Mouse (Mus musculus): Measurements from ENCODE around the gene Tyrp1. TPM values are rescaled to one million over a fixed set of nuclear protein-coding genes. Genes with fewer than 3 reads are reported as not detected.

Tyrp1 gene
- 0.17 and 0.21 TPM in 2 replicates for polyA plus RNA-seq (2012; rRNA removed)

GRCm38 (mm10) chr4:80834050-80834449, at the start of gene Tyrp1:
TSS of gene Tyrp1 (plus strand) at chr4:80834123.

Other genes starting within 250 kb of the Tyrp1 start
- 1.9 and 2.0 TPM in 2 replicates for gene Lurap1l, start 76.5 kb downstream of the Tyrp1 start, polyA plus RNA-seq (2012; rRNA removed)

Data from central nervous system, embryonic 11.5 days (tissue).